Mouse (Mus musculus): ENCODE results near the gene Cops7a. TPM values are rescaled to one million over a fixed set of nuclear protein-coding genes. Genes with fewer than 3 reads are reported as not detected.

Gene Cops7a
- polyA plus RNA-seq, 1 experiment from 2014 or later: 104 TPM

- WGBS: 4% methylated on average over 12 of the region's 12 CpGs
- H3K4me1 ChIP-seq: peaks cover 67% of the 10 kb centered on the region
These were observed 49.2 kb downstream of the Cops7a start for GRCm38 (mm10) chr6:124915942-124916694.

GRCm38 (mm10) chr6:124915160-124915941, 50.0 kb downstream of the Cops7a start:
- peaks cover 13% of the 10 kb centered on the region for H3K27me3 ChIP-seq
- no peak for ATAC-seq (ENCODE audit: low FRiP score)
- H3K9me3 ChIP-seq: no peaks in the 10 kb centered on the region
- H3K27ac ChIP-seq: peak overlapping the region; percentile 100
- peak overlapping the region; percentile 100 for H3K4me2 ChIP-seq
- H3K36me3 ChIP-seq (replicated peaks): peaks cover 29% of the 10 kb centered on the region
- H3K4me1 ChIP-seq: peaks cover 67% of the 10 kb centered on the region
- peak overlapping the region; percentile 99 for H3K4me3 ChIP-seq (replicated peaks)
- WGBS: 5% methylated on average over 22 of the region's 22 CpGs
- peak overlapping the region; percentile 100 for H3K9ac ChIP-seq

More at GRCm38 (mm10) chr6:124915942-124916694, 49.2 kb downstream of the Cops7a start:
- Histone ChIP-seq H3K27me3 (0 out of 2 replicates have a peak, but pooled peaks cover 5% of the 10 kb centered on the region), H3K27ac (peak overlapping the region; percentile 100), H3K4me3 (replicated peaks) (peak overlapping the region; percentile 99), H3K4me2 (peak overlapping the region; percentile 100), H3K36me3 (replicated peaks) (peaks cover 29% of the 10 kb centered on the region), H3K9me3 (no peaks in the 10 kb centered on the region), H3K9ac (peak overlapping the region; percentile 100)
- no peak for ATAC-seq (ENCODE audit: low FRiP score)

GRCm38 (mm10) chr6:124914511-124914910, 50.8 kb downstream of the Cops7a start:
- Histone ChIP-seq H3K27ac (peak overlapping the region; percentile 100), H3K4me2 (peak overlapping the region; percentile 100), H3K4me1 (peaks cover 68% of the 10 kb centered on the region), H3K36me3 (replicated peaks) (peaks cover 29% of the 10 kb centered on the region), H3K27me3 (peaks cover 21% of the 10 kb centered on the region), H3K9ac (peak overlapping the region; percentile 100), H3K9me3 (no peaks in the 10 kb centered on the region), H3K4me3 (replicated peaks) (peak overlapping the region; percentile 99; the same call in 1 of the 2 replicates)
- no peak for ATAC-seq (ENCODE audit: low FRiP score)
- 82% methylated on average over 7 of the region's 7 CpGs for WGBS

GRCm38 (mm10) chr6:124913721-124914285, 51.5 kb downstream of the Cops7a start:
- peaks cover 26% of the 10 kb centered on the region for H3K27me3 ChIP-seq
- WGBS: 71% methylated on average over 14 of the region's 14 CpGs
- H3K4me3 ChIP-seq (replicated peaks): no peak overlapping the region
- H3K9ac ChIP-seq: no peak overlapping the region
- H3K36me3 ChIP-seq (replicated peaks): peaks cover 29% of the 10 kb centered on the region
- H3K9me3 ChIP-seq: no peaks in the 10 kb centered on the region
- H3K4me1 ChIP-seq: peaks cover 61% of the 10 kb centered on the region
- no peak overlapping the region for H3K4me2 ChIP-seq
- ATAC-seq (ENCODE audit: low FRiP score): no peak
- peak overlapping the region; percentile 100 for H3K27ac ChIP-seq

GRCm38 (mm10) chr6:124913214-124913613, 52.1 kb downstream of the Cops7a start:
- Histone ChIP-seq H3K27ac (no peak overlapping the region), H3K9ac (no peak overlapping the region), H3K4me1 (peaks cover 55% of the 10 kb centered on the region), H3K36me3 (replicated peaks) (peaks cover 29% of the 10 kb centered on the region), H3K27me3 (peaks cover 30% of the 10 kb centered on the region), H3K4me3 (replicated peaks) (no peak overlapping the region), H3K4me2 (no peak overlapping the region), H3K9me3 (no peaks in the 10 kb centered on the region)
- 76% methylated on average over 6 of the region's 6 CpGs for WGBS
- no peak for ATAC-seq (ENCODE audit: low FRiP score)

GRCm38 (mm10) chr6:124911533-124912218, 53.7 kb downstream of the Cops7a start, which contains the start of gene Lag3:
Lag3 (minus strand) TSS chr6:124911705.
- Histone ChIP-seq H3K4me2 (peak within 1 kb of the TSS; percentile 22; the same call in 1 of the 2 replicates), H3K4me1 (peaks cover 53% of the 10 kb centered on the region), H3K4me3 (replicated peaks) (no peak within 1 kb of the TSS), H3K27ac (peak within 1 kb of the TSS; percentile 31; the same call in 1 of the 2 replicates), H3K27me3 (peaks cover 32% of the 10 kb centered on the region), H3K36me3 (replicated peaks) (peaks cover 29% of the 10 kb centered on the region), H3K9ac (peak within 1 kb of the TSS; percentile 44; the same call in 1 of the 2 replicates), H3K9me3 (no peaks in the 10 kb centered on the region)
- WGBS: 22% methylated on average over 8 of the region's 13 CpGs
- ATAC-seq (ENCODE audit: low FRiP score): no peak

GRCm38 (mm10) chr6:124910032-124910431, 55.3 kb downstream of the Cops7a start:
- 3% methylated on average over 32 of the region's 32 CpGs for WGBS

More at GRCm38 (mm10) chr6:124910032-124910431, 55.3 kb downstream of the Cops7a start:
- peak; percentile 15; the same call in 1 of the 2 replicates for ATAC-seq (ENCODE audit: low FRiP score)
- Histone ChIP-seq H3K27ac (no peak overlapping the region), H3K9ac (peak overlapping the region; percentile 44; the same call in 1 of the 2 replicates), H3K36me3 (replicated peaks) (peaks cover 28% of the 10 kb centered on the region), H3K4me1 (peaks cover 43% of the 10 kb centered on the region), H3K9me3 (no peaks in the 10 kb centered on the region), H3K4me2 (peak overlapping the region; percentile 43), H3K27me3 (peaks cover 32% of the 10 kb centered on the region), H3K4me3 (replicated peaks) (peak overlapping the region; percentile 16; the same call in 1 of the 2 replicates)

Other genes with a start within 250 kb of the Cops7a start
- 5.4 and 6.1 TPM in 2 replicates for gene Ptpn6, start 226.8 kb downstream of the Cops7a start, polyA plus RNA-seq (2016; fragmentation: Nextera tagmentation; extraction: Ambion mirVana)
- 550 and 568 TPM in 2 replicates for gene Grcc10, start 224.2 kb downstream of the Cops7a start, polyA plus RNA-seq (2016; fragmentation: Nextera tagmentation; extraction: Ambion mirVana)
- gene Gm45234, start 209.5 kb downstream of the Cops7a start, polyA plus RNA-seq (2016; fragmentation: Nextera tagmentation; extraction: Ambion mirVana): not detected in 2 replicates
- gene Atn1, start 209.0 kb downstream of the Cops7a start, polyA plus RNA-seq (2016; fragmentation: Nextera tagmentation; extraction: Ambion mirVana): 17.6 and 19.2 TPM in 2 replicates
- 10.5 and 10.6 TPM in 2 replicates for gene Eno2, start 195.9 kb downstream of the Cops7a start, polyA plus RNA-seq (2016; fragmentation: Nextera tagmentation; extraction: Ambion mirVana)
- 3.3 and 4.0 TPM in 2 replicates for gene Lrrc23, start 185.8 kb downstream of the Cops7a start, polyA plus RNA-seq (2016; fragmentation: Nextera tagmentation; extraction: Ambion mirVana)
- gene Spsb2, start 156.9 kb downstream of the Cops7a start, polyA plus RNA-seq (2016; fragmentation: Nextera tagmentation; extraction: Ambion mirVana): 4.5 and 7.7 TPM in 2 replicates
- 559 and 592 TPM in 2 replicates for gene Tpi1, start 151.2 kb downstream of the Cops7a start, polyA plus RNA-seq (2016; fragmentation: Nextera tagmentation; extraction: Ambion mirVana)
- 199 and 221 TPM in 2 replicates for gene Usp5, start 136.1 kb downstream of the Cops7a start, polyA plus RNA-seq (2016; fragmentation: Nextera tagmentation; extraction: Ambion mirVana)
- gene Cdca3, start 136.0 kb downstream of the Cops7a start, polyA plus RNA-seq (2016; fragmentation: Nextera tagmentation; extraction: Ambion mirVana): 233 and 244 TPM in 2 replicates
- 0.67 and 1.1 TPM in 2 replicates for gene Gnb3, start 125.3 kb downstream of the Cops7a start, polyA plus RNA-seq (2016; fragmentation: Nextera tagmentation; extraction: Ambion mirVana)
- 15.0 and 19.8 TPM in 2 replicates for gene P3h3, start 107.8 kb downstream of the Cops7a start, polyA plus RNA-seq (2016; fragmentation: Nextera tagmentation; extraction: Ambion mirVana)
- gene Gpr162, start 101.6 kb downstream of the Cops7a start, polyA plus RNA-seq (2016; fragmentation: Nextera tagmentation; extraction: Ambion mirVana): 9.9 and 10.2 TPM in 2 replicates
- gene Cd4, start 77.3 kb downstream of the Cops7a start, polyA plus RNA-seq (2016; fragmentation: Nextera tagmentation; extraction: Ambion mirVana): 0.12 and 0.14 TPM in 2 replicates
- 2.0 and 3.0 TPM in 2 replicates for gene Lag3, start 53.8 kb downstream of the Cops7a start, polyA plus RNA-seq (2016; fragmentation: Nextera tagmentation; extraction: Ambion mirVana)
- gene Ptms, start 45.4 kb downstream of the Cops7a start, polyA plus RNA-seq (2016; fragmentation: Nextera tagmentation; extraction: Ambion mirVana): 516 and 526 TPM in 2 replicates
- gene Mlf2, start 34.2 kb downstream of the Cops7a start, polyA plus RNA-seq (2016; fragmentation: Nextera tagmentation; extraction: Ambion mirVana): 445 and 449 TPM in 2 replicates
- 6.9 and 8.2 TPM in 2 replicates for gene Pianp, start 31.2 kb upstream of the Cops7a start, polyA plus RNA-seq (2016; fragmentation: Nextera tagmentation; extraction: Ambion mirVana)
- 16.7 and 19.1 TPM in 2 replicates for gene Zfp384, start 43.6 kb upstream of the Cops7a start, polyA plus RNA-seq (2016; fragmentation: Nextera tagmentation; extraction: Ambion mirVana)
- gene Ing4, start 74.2 kb upstream of the Cops7a start, polyA plus RNA-seq (2016; fragmentation: Nextera tagmentation; extraction: Ambion mirVana): 163 and 164 TPM in 2 replicates
- 14.7 and 17.7 TPM in 2 replicates for gene Acrbp, start 84.2 kb upstream of the Cops7a start, polyA plus RNA-seq (2016; fragmentation: Nextera tagmentation; extraction: Ambion mirVana)
- gene Lpar5, start 102.4 kb upstream of the Cops7a start, polyA plus RNA-seq (2016; fragmentation: Nextera tagmentation; extraction: Ambion mirVana): 0.31 TPM in 1 of 2 replicates, not detected in the other
- 120 and 124 TPM in 2 replicates for gene Chd4, start 130.4 kb upstream of the Cops7a start, polyA plus RNA-seq (2016; fragmentation: Nextera tagmentation; extraction: Ambion mirVana)
- 62.9 and 63.6 TPM in 2 replicates for gene Nop2, start 166.4 kb upstream of the Cops7a start, polyA plus RNA-seq (2016; fragmentation: Nextera tagmentation; extraction: Ambion mirVana)
- gene Iffo1, start 179.7 kb upstream of the Cops7a start, polyA plus RNA-seq (2016; fragmentation: Nextera tagmentation; extraction: Ambion mirVana): 15.9 and 16.0 TPM in 2 replicates
- 2,231 and 2,319 TPM in 2 replicates for gene Gapdh, start 200.9 kb upstream of the Cops7a start, polyA plus RNA-seq (2016; fragmentation: Nextera tagmentation; extraction: Ambion mirVana)
- gene Ncapd2, start 226.2 kb upstream of the Cops7a start, polyA plus RNA-seq (2016; fragmentation: Nextera tagmentation; extraction: Ambion mirVana): 221 and 246 TPM in 2 replicates
- 192 and 193 TPM in 2 replicates for gene Mrpl51, start 226.3 kb upstream of the Cops7a start, polyA plus RNA-seq (2016; fragmentation: Nextera tagmentation; extraction: Ambion mirVana)